In the genomic region with DNA sequence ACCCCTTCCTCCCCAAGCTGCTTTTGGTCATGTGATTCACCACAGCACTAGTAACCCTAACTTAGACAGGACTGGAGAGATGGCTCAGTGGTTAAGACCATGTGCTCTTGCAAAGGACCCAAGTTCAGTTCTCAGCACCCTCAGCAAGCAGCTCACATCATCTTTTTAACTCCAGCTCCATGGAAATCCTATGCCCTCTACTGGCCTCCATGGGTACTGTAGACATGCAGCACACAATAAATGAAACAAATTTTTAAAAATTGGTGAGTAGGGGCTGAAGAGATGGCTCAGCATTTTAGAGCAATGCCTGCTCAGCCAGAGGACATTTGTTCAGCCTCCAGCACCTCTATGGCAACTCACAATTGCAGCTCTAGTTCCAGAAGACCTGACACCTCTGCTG, we compare ENCODE assay signal across 21 mouse cellular contexts. TPM values are rescaled to one million over a fixed set of nuclear protein-coding genes. Genes with fewer than 3 reads are reported as not detected.
DNase-seq lines count a peak whose midpoint lies in the region; ATAC-seq and TF ChIP-seq lines count a peak whose summit lies in the region.
"Had no signal": no experiment of that assay in that cellular context is flagged by ENCODE, and none has a peak within 500 bp of the region (broad histone marks: within the 10 kb centered on the region; RNA-seq: fewer than 3 reads in every experiment).

No protein-coding gene starts in this region.

- H3K4me3 ChIP-seq in kidney, postnatal 0 days (replicated peaks; ENCODE audit: low read depth, low read length), result no peak overlapping the region
- H3K4me3 ChIP-seq: heart, embryonic 12.5 days; liver, embryonic 15.5 days; neural tube, embryonic 13.5 days had no signal

- TF ChIP-seq CTCF in kidney, postnatal 0 days (IDR thresholded peaks at IDR 0.05; ENCODE audit: low read depth), result peak; percentile 43; the same call in 1 of the 2 replicates
- TF ChIP-seq CTCF in Patski (IDR thresholded peaks at IDR 0.05), result peak; percentile 60

- no peaks in the 10 kb centered on the region for H3K9me3 ChIP-seq in kidney, postnatal 0 days (replicated peaks; ENCODE audit: low read length)
- H3K9me3 ChIP-seq: liver, embryonic 15.5 days; neural tube, embryonic 13.5 days had no signal

- H3K9ac ChIP-seq in kidney, postnatal 0 days (ENCODE audit: low read depth, low read length), result no peak overlapping the region
- H3K9ac ChIP-seq: heart, embryonic 12.5 days; liver, embryonic 15.5 days; neural tube, embryonic 13.5 days had no signal

- no peaks in the 10 kb centered on the region for H3K27me3 ChIP-seq in kidney, postnatal 0 days (ENCODE audit: insufficient read depth, low read length)
- H3K27me3 ChIP-seq in Patski, result no peaks in the 10 kb centered on the region
- H3K27me3 ChIP-seq: heart, embryonic 12.5 days; liver, embryonic 15.5 days; neural tube, embryonic 13.5 days had no signal

- DNase-seq in kidney, postnatal 0 days (ENCODE audit: low spot score), result no peak
- no peak for DNase-seq in kidney, postnatal 25 days
- peak; percentile 20 for DNase-seq in thymus, postnatal 4 days
- no peak for DNase-seq in thymus, postnatal 0 days (ENCODE audit: low spot score)
- DNase-seq in Patski (ENCODE audit: low read depth, low spot score), result no peak
- no peak for DNase-seq in left cerebral cortex, postnatal 25 days (ENCODE audit: low spot score in 2 of 2)
- DNase-seq: cerebellum, postnatal 14 days; gastrocnemius, postnatal 36 days; heart, postnatal 4 days; kidney, postnatal 10 days; left cerebral cortex, postnatal 4 days; midbrain, embryonic 14.5 days; right cerebral cortex, postnatal 4 days; thymus, adult 18-20 months had no signal

- in situ Hi-C loops in Patski (cut with MboI; ENCODE audit: low pct_unique_long_range_greater_than_20kb), result loop anchor here (5.0 kb wide), 1 partner anchor 42 kb away; no protein-coding TSS in a partner anchor

- no peak overlapping the region for H3K4me2 ChIP-seq in kidney, postnatal 0 days (ENCODE audit: low read length)
- H3K4me2 ChIP-seq: heart, embryonic 12.5 days; liver, embryonic 15.5 days; neural tube, embryonic 13.5 days had no signal

- CTCF ChIA-PET in Patski (lab: Charles Lee), result interaction anchor here (0.7 to 14.5 kb wide), 8 partner anchors 10 to 168 kb away, joined by 3 to 112 read pairs (median 4); a partner anchor contains a TSS

- ATAC-seq in kidney, postnatal 0 days (replicated peaks; ENCODE audit: low FRiP score, low read depth), result no peak
- no peak for ATAC-seq in Patski
- ATAC-seq in monocyte, adult 5-6 weeks (replicated peaks; ENCODE audit: insufficient number of reproducible peaks, low FRiP score, low TSS enrichment, poor library complexity, severe bottlenecking), result no peak
- ATAC-seq: forebrain, embryonic 16.5 days had no signal

- no peak overlapping the region for H3K27ac ChIP-seq in kidney, postnatal 0 days
- H3K27ac ChIP-seq: liver, embryonic 15.5 days; macrophage; neural tube, embryonic 13.5 days had no signal

- intact Hi-C loops in left cerebral cortex, postnatal 25 days (cut with DNase I), result no loop called here

- POLR2A ChIA-PET in Patski (lab: Charles Lee), result interaction anchor here (0.8 to 1.6 kb wide), 3 partner anchors 26 to 221 kb away, joined by 3 to 4 read pairs (median 3); a partner anchor contains a TSS

- H3K4me1 ChIP-seq in kidney, postnatal 0 days (replicated peaks; ENCODE audit: insufficient read depth, low read length), result no peaks in the 10 kb centered on the region
- H3K4me1 ChIP-seq: heart, embryonic 12.5 days; liver, embryonic 15.5 days; neural tube, embryonic 13.5 days had no signal

- H3K36me3 ChIP-seq in kidney, postnatal 0 days (ENCODE audit: insufficient read depth, low read length), result no peaks in the 10 kb centered on the region
- H3K36me3 ChIP-seq: heart, embryonic 12.5 days; liver, embryonic 15.5 days; neural tube, embryonic 13.5 days had no signal

RNA-seq across cellular contexts. Expression of a gene that starts 25.7 kb away (rescaled TPM):
- polyA plus RNA-seq in kidney, postnatal 0 days (2015; fragmentation: Nextera tagmentation; extraction: Ambion mirVana), result 315 and 333 TPM in 2 replicates
- polyA plus RNA-seq in thymus, postnatal 0 days (2015; fragmentation: Nextera tagmentation; extraction: Ambion mirVana), result 129 and 134 TPM in 2 replicates
- 1,783 TPM for polyA plus RNA-seq in Patski (2021)
- total RNA-seq in monocyte, adult 5-6 weeks (2017), result 2.7 to 9.7 TPM (median 4.4 TPM) in 3 replicates
- 10 to 100 TPM; 30.2 to 34.9 TPM for total RNA-seq in left cerebral cortex, postnatal 25 days (2021)

RNA-seq across cellular contexts. Expression of a gene that starts 26.3 kb away (rescaled TPM):
- 669 and 685 TPM in 2 replicates for polyA plus RNA-seq in kidney, postnatal 0 days (2015; fragmentation: Nextera tagmentation; extraction: Ambion mirVana)
- 304 TPM in 2 replicates for polyA plus RNA-seq in thymus, postnatal 0 days (2015; fragmentation: Nextera tagmentation; extraction: Ambion mirVana)
- 2,760 TPM for polyA plus RNA-seq in Patski (2021)
- total RNA-seq in monocyte, adult 5-6 weeks (2017), result 19.1 to 28.4 TPM (median 27.7 TPM) in 3 replicates
- 10 to 100 TPM; 53.7 to 57.9 TPM for total RNA-seq in left cerebral cortex, postnatal 25 days (2021)

RNA-seq across cellular contexts. Expression of a gene that starts 44.4 kb away (rescaled TPM):
- polyA plus RNA-seq in kidney, postnatal 0 days (2015; fragmentation: Nextera tagmentation; extraction: Ambion mirVana), result 0.13 and 0.17 TPM in 2 replicates
- polyA plus RNA-seq in thymus, postnatal 0 days (2015; fragmentation: Nextera tagmentation; extraction: Ambion mirVana), result 3.6 and 5.3 TPM in 2 replicates
- not detected for polyA plus RNA-seq in Patski (2021)
- 92.2 to 334 TPM (median 99.5 TPM) in 3 replicates for total RNA-seq in monocyte, adult 5-6 weeks (2017)
- total RNA-seq in left cerebral cortex, postnatal 25 days (2021), result not detected
- total RNA-seq: gastrocnemius, postnatal 36 days; layer of hippocampus, postnatal 14 days; left cerebral cortex, postnatal 4 days had no signal
- polyA plus RNA-seq: forebrain, embryonic 16.5 days; heart, embryonic 12.5 days; midbrain, embryonic 14.5 days; neural tube, embryonic 13.5 days had no signal

RNA-seq across cellular contexts. Expression of a gene that starts 57.7 kb away (rescaled TPM):
- polyA plus RNA-seq in kidney, postnatal 0 days (2015; fragmentation: Nextera tagmentation; extraction: Ambion mirVana), result 9.9 and 11.0 TPM in 2 replicates
- polyA plus RNA-seq in thymus, postnatal 0 days (2015; fragmentation: Nextera tagmentation; extraction: Ambion mirVana), result 0.66 and 0.86 TPM in 2 replicates
- 22.4 TPM for polyA plus RNA-seq in Patski (2021)
- not detected in 3 replicates for total RNA-seq in monocyte, adult 5-6 weeks (2017)
- total RNA-seq in left cerebral cortex, postnatal 25 days (2021), result not detected
- total RNA-seq: gastrocnemius, postnatal 36 days; heart, postnatal 4 days; layer of hippocampus, postnatal 14 days; left cerebral cortex, postnatal 4 days had no signal
- polyA plus RNA-seq: forebrain, embryonic 16.5 days; heart, embryonic 12.5 days; liver, embryonic 15.5 days; macrophage; midbrain, embryonic 14.5 days; neural tube, embryonic 13.5 days had no signal
